Mouse (Mus musculus) hindbrain, embryonic 14.5 days (tissue): ENCODE measurements around the gene H2afv. TPM values are rescaled to one million over a fixed set of nuclear protein-coding genes. Genes with fewer than 3 reads are reported as not detected.

ENCODE experiments used
- ATAC-seq: fragments of 200-750 bp; cut with Nextera tagmentation; 2 replicates; pipeline ENCODE4 v1.8.0; 2017; ENCODE audit warnings: moderate number of reproducible peaks, mild to moderate bottlenecking, moderate TSS enrichment, moderate library complexity; ENCODE audit not compliant: low FRiP score
- DNase-seq: peaks from one replicate; pipeline ENCODE4 v3.0.0-alpha.2; 2015; ENCODE audit warnings: low spot score
- H3K27ac ChIP-seq: fragments of 300-500 bp; sonication (generic); 2 replicates; pipeline ENCODE4 v1.5.1; 2014; ENCODE audit warnings: mild to moderate bottlenecking, moderate library complexity
- H3K27me3 ChIP-seq: fragments of 300-500 bp; sonication (generic); 2 replicates; pipeline ENCODE4 v1.6.1; 2014; ENCODE audit warnings: mild to moderate bottlenecking, low read length, mixed read lengths; ENCODE audit not compliant: control insufficient read depth, insufficient read depth
- H3K36me3 ChIP-seq: fragments of 300-500 bp; sonication (generic); replicated peaks from 2 replicates; pipeline ENCODE4 v1.6.1; 2014; ENCODE audit not compliant: control insufficient read depth, insufficient read depth
- H3K4me1 ChIP-seq: fragments of 300-500 bp; sonication (generic); replicated peaks from 2 replicates; pipeline ENCODE4 v1.6.1; 2014; ENCODE audit warnings: antibody characterized with exemption, low read length, mixed read lengths; ENCODE audit not compliant: control insufficient read depth, insufficient read depth
- H3K4me2 ChIP-seq: fragments of 300-500 bp; sonication (generic); replicated peaks from 2 replicates; pipeline ENCODE4 v1.6.1; 2014; ENCODE audit warnings: mild to moderate bottlenecking, moderate library complexity
- H3K4me3 ChIP-seq: fragments of 300-500 bp; sonication (generic); replicated peaks from 2 replicates; pipeline ENCODE4 v1.5.1; 2014; ENCODE audit warnings: mild to moderate bottlenecking, low read length
- H3K9ac ChIP-seq: fragments of 300-500 bp; sonication (generic); 2 replicates; pipeline ENCODE4 v1.6.1; 2014
- H3K9me3 ChIP-seq: fragments of 300-500 bp; sonication (generic); 2 replicates; pipeline ENCODE4 v1.6.1; 2016; ENCODE audit warnings: low read length; ENCODE audit not compliant: control insufficient read depth
- WGBS: fragments of 180-500 bp; shearing (Covaris S2); extraction: QIAGEN DNeasy Blood & Tissue Kit; methylation state at CpG from one replicate; pipeline ENCODE4 v1.1.7; 2014; 5-methylcytosine and 5-hydroxymethylcytosine counted together
- polyA plus RNA-seq: library from polyadenylated mRNA; unstranded; fragments of >200 nt; fragmentation: Nextera tagmentation; extraction: Ambion mirVana; gene quantifications from 2 replicates; pipeline ENCODE4 v1.2.1, GENCODE M21; 2014

Gene H2afv
- polyA plus RNA-seq, 1 experiment from 2014 or later, result 249 TPM

GRCm38 (mm10) chr11:6445951-6446350 is 1.7 kb upstream of the H2afv start:
- 94% methylated on average over 7 of the region's 7 CpGs for WGBS

GRCm38 (mm10) chr11:6445441-6445840 is 1.2 kb upstream of the H2afv start:
- Histone ChIP-seq H3K9me3 (no peaks in the 10 kb centered on the region), H3K27me3 (no peaks in the 10 kb centered on the region), H3K4me1 (peaks cover 17% of the 10 kb centered on the region), H3K27ac (no peak overlapping the region), H3K36me3 (0 out of 2 replicates have a peak, but pooled peaks cover 4% of the 10 kb centered on the region), H3K9ac (no peak overlapping the region), H3K4me3 (no peak overlapping the region), H3K4me2 (no peak overlapping the region)
- DNase-seq (no peak), ATAC-seq (no peak)
- 86% methylated on average over 4 of the region's 4 CpGs for WGBS

More at GRCm38 (mm10) chr11:6445951-6446350, 1.7 kb upstream of the H2afv start:
- no peak overlapping the region for H3K27ac ChIP-seq
- DNase-seq, result no peak
- no peaks in the 10 kb centered on the region for H3K9me3 ChIP-seq
- H3K4me2 ChIP-seq, result no peak overlapping the region
- H3K36me3 ChIP-seq, result 0 out of 2 replicates have a peak, but pooled peaks cover under 1% of the 10 kb centered on the region
- no peak overlapping the region for H3K9ac ChIP-seq
- H3K4me1 ChIP-seq, result peaks cover 17% of the 10 kb centered on the region
- H3K27me3 ChIP-seq, result no peaks in the 10 kb centered on the region
- no peak overlapping the region for H3K4me3 ChIP-seq
- no peak for ATAC-seq

GRCm38 (mm10) chr11:6443727-6444076 is 541 bp downstream of the H2afv start:
- WGBS, result 1% methylated on average over 10 of the region's 10 CpGs
- peak overlapping the region; percentile 74 for H3K4me2 ChIP-seq
- H3K36me3 ChIP-seq, result 0 out of 2 replicates have a peak, but pooled peaks cover 4% of the 10 kb centered on the region
- H3K9me3 ChIP-seq, result no peaks in the 10 kb centered on the region
- ATAC-seq (no peak), DNase-seq (no peak)
- peak overlapping the region; percentile 78 for H3K4me3 ChIP-seq
- no peaks in the 10 kb centered on the region for H3K27me3 ChIP-seq
- H3K9ac ChIP-seq, result peak overlapping the region; percentile 82
- peak overlapping the region; percentile 94 for H3K27ac ChIP-seq
- H3K4me1 ChIP-seq, result peaks cover 17% of the 10 kb centered on the region

- peak overlapping the region; percentile 78 for H3K4me3 ChIP-seq
- peak overlapping the region; percentile 82 for H3K9ac ChIP-seq
- DNase-seq (no peak), ATAC-seq (no peak)
- H3K36me3 ChIP-seq, result peaks cover 10% of the 10 kb centered on the region
- 0 out of 2 replicates have a peak overlapping the region, but pooled peaks have one; percentile 94 for H3K27ac ChIP-seq
- H3K9me3 ChIP-seq, result no peaks in the 10 kb centered on the region
- H3K27me3 ChIP-seq, result no peaks in the 10 kb centered on the region
- 59% methylated on average over 4 of the region's 4 CpGs for WGBS
- peak overlapping the region; percentile 74 for H3K4me2 ChIP-seq
- H3K4me1 ChIP-seq, result peaks cover 17% of the 10 kb centered on the region
These were observed 1.1 kb downstream of the H2afv start for GRCm38 (mm10) chr11:6443102-6443501.

GRCm38 (mm10) chr11:6442566-6442965 is 1.7 kb downstream of the H2afv start:
- H3K4me3 ChIP-seq, result no peak overlapping the region
- no peak overlapping the region for H3K27ac ChIP-seq
- peaks cover 15% of the 10 kb centered on the region for H3K36me3 ChIP-seq
- H3K4me2 ChIP-seq, result peak overlapping the region; percentile 74; the same call in 1 of the 2 replicates
- H3K27me3 ChIP-seq, result no peaks in the 10 kb centered on the region
- H3K9me3 ChIP-seq, result no peaks in the 10 kb centered on the region
- H3K4me1 ChIP-seq, result peaks cover 17% of the 10 kb centered on the region
- 96% methylated on average over 4 of the region's 4 CpGs for WGBS
- DNase-seq (no peak), ATAC-seq (no peak)
- H3K9ac ChIP-seq, result no peak overlapping the region

- Histone ChIP-seq H3K9ac (no peak overlapping the region), H3K4me3 (no peak overlapping the region), H3K9me3 (no peaks in the 10 kb centered on the region), H3K27me3 (no peaks in the 10 kb centered on the region), H3K27ac (no peak overlapping the region), H3K4me2 (no peak overlapping the region), H3K4me1 (peaks cover 15% of the 10 kb centered on the region), H3K36me3 (peaks cover 34% of the 10 kb centered on the region)
- DNase-seq (no peak), ATAC-seq (no peak)
- 93% methylated on average over 4 of the region's 4 CpGs for WGBS
These were observed 4.1 kb downstream of the H2afv start for GRCm38 (mm10) chr11:6440171-6440570.

- Histone ChIP-seq H3K27me3 (no peaks in the 10 kb centered on the region), H3K27ac (no peak overlapping the region), H3K9me3 (no peaks in the 10 kb centered on the region), H3K4me2 (no peak overlapping the region), H3K4me3 (no peak overlapping the region), H3K4me1 (0 out of 2 replicates have a peak, but pooled peaks cover 4% of the 10 kb centered on the region), H3K9ac (no peak overlapping the region), H3K36me3 (peaks cover 58% of the 10 kb centered on the region)
- 92% methylated on average over 2 of the region's 2 CpGs for WGBS
- ATAC-seq, result no peak
- no peak for DNase-seq
These were observed 6.6 kb downstream of the H2afv start for GRCm38 (mm10) chr11:6437667-6438066.

- H3K4me3 ChIP-seq, result no peak overlapping the region
- no peak for DNase-seq
- no peak overlapping the region for H3K9ac ChIP-seq
- H3K9me3 ChIP-seq, result no peaks in the 10 kb centered on the region
- H3K27me3 ChIP-seq, result no peaks in the 10 kb centered on the region
- H3K4me2 ChIP-seq, result no peak overlapping the region
- peaks cover 70% of the 10 kb centered on the region for H3K36me3 ChIP-seq
- no peaks in the 10 kb centered on the region for H3K4me1 ChIP-seq
- peak; percentile 59; the same call in 1 of the 2 replicates for ATAC-seq
- no peak overlapping the region for H3K27ac ChIP-seq
- 68% methylated on average over 8 of the region's 8 CpGs for WGBS
These were observed 7.8 kb downstream of the H2afv start for GRCm38 (mm10) chr11:6436442-6436841.

- H3K9ac ChIP-seq, result no peak overlapping the region
- H3K9me3 ChIP-seq, result no peaks in the 10 kb centered on the region
- ATAC-seq (no peak), DNase-seq (no peak)
- no peak overlapping the region for H3K27ac ChIP-seq
- no peaks in the 10 kb centered on the region for H3K4me1 ChIP-seq
- no peak overlapping the region for H3K4me3 ChIP-seq
- no peak overlapping the region for H3K4me2 ChIP-seq
- H3K27me3 ChIP-seq, result no peaks in the 10 kb centered on the region
- peaks cover 94% of the 10 kb centered on the region for H3K36me3 ChIP-seq
- 93% methylated on average over 7 of the region's 7 CpGs for WGBS
These were observed 14.1 kb downstream of the H2afv start for GRCm38 (mm10) chr11:6430186-6430585.
